10 mouse cellular contexts compared by ENCODE assay signal in genomic region chr6:126141472-126141871, GRCm38 (mm10). TPM values are rescaled to one million over a fixed set of nuclear protein-coding genes. Genes with fewer than 3 reads are reported as not detected.
DNase-seq lines count a peak whose midpoint lies in the region; ATAC-seq lines count a peak whose summit lies in the region.
"Had no signal": no experiment of that assay in that cellular context is flagged by ENCODE, and none has a peak within 500 bp of the region (broad histone marks: within the 10 kb centered on the region; RNA-seq: fewer than 3 reads in every experiment).

No protein-coding gene starts in this region.

- intact Hi-C loops in gastrocnemius, postnatal 36 days (cut with DNase I), result no loop called here

- ATAC-seq in embryonic facial prominence, embryonic 13.5 days (ENCODE audit: insufficient number of reproducible peaks, insufficient read depth, low FRiP score, low TSS enrichment, low read depth), result no peak
- ATAC-seq in inflammation-experienced regulatory T-cells, adult 6 months, result no peak

- H3K4me3 ChIP-seq in embryonic facial prominence, embryonic 13.5 days, result no peak overlapping the region
- H3K4me3 ChIP-seq in embryonic facial prominence, embryonic 10.5 days, result no peak overlapping the region
- H3K4me3 ChIP-seq: liver, embryonic 15.5 days had no signal

- peak overlapping the region; percentile 57; the same call in 1 of the 2 replicates for H3K27ac ChIP-seq in embryonic facial prominence, embryonic 13.5 days
- no peak overlapping the region for H3K27ac ChIP-seq in embryonic facial prominence, embryonic 10.5 days (replicated peaks)
- H3K27ac ChIP-seq: liver, embryonic 15.5 days had no signal

- peak overlapping the region; percentile 16; the same call in 1 of the 2 replicates for H3K4me2 ChIP-seq in embryonic facial prominence, embryonic 13.5 days
- H3K4me2 ChIP-seq: liver, embryonic 15.5 days had no signal

- DNase-seq in embryonic facial prominence, embryonic 10.5 days (ENCODE audit: low spot score), result no peak
- peak; percentile 35 to 38 for DNase-seq in gastrocnemius, postnatal 36 days
- DNase-seq in kidney, adult 8-10 months, result peak; percentile 55 to 65
- peak; percentile 72 for DNase-seq in lung, postnatal 36 days
- no peak for DNase-seq in right cerebral cortex, postnatal 36 days (ENCODE audit: low spot score in 2 of 2)
- DNase-seq in right cerebral cortex, postnatal 14 days, result no peak

- WGBS in embryonic facial prominence, embryonic 13.5 days, result 29% methylated on average over 13 of the region's 13 CpGs
- 75% methylated on average over 13 of the region's 13 CpGs for WGBS in embryonic facial prominence, embryonic 10.5 days

- H3K9me3 ChIP-seq in embryonic facial prominence, embryonic 13.5 days, result no peaks in the 10 kb centered on the region
- H3K9me3 ChIP-seq in embryonic facial prominence, embryonic 10.5 days, result no peaks in the 10 kb centered on the region
- H3K9me3 ChIP-seq: liver, embryonic 15.5 days had no signal

- H3K4me1 ChIP-seq in embryonic facial prominence, embryonic 13.5 days, result peaks cover 37% of the 10 kb centered on the region
- peaks cover 29% of the 10 kb centered on the region for H3K4me1 ChIP-seq in embryonic facial prominence, embryonic 10.5 days
- H3K4me1 ChIP-seq: liver, embryonic 15.5 days had no signal

- no peaks in the 10 kb centered on the region for H3K27me3 ChIP-seq in embryonic facial prominence, embryonic 13.5 days
- H3K27me3 ChIP-seq in embryonic facial prominence, embryonic 10.5 days (replicated peaks; ENCODE audit: low read depth, poor library complexity, severe bottlenecking), result no peaks in the 10 kb centered on the region
- H3K27me3 ChIP-seq: liver, embryonic 15.5 days had no signal

- H3K9ac ChIP-seq in embryonic facial prominence, embryonic 13.5 days, result 0 out of 2 replicates have a peak overlapping the region, but pooled peaks have one; percentile 21
- H3K9ac ChIP-seq: liver, embryonic 15.5 days had no signal

- H3K36me3 ChIP-seq in embryonic facial prominence, embryonic 13.5 days, result peaks cover 39% of the 10 kb centered on the region
- peaks cover 57% of the 10 kb centered on the region for H3K36me3 ChIP-seq in embryonic facial prominence, embryonic 10.5 days (replicated peaks)
- H3K36me3 ChIP-seq: liver, embryonic 15.5 days had no signal

RNA-seq across cellular contexts. Expression of gene Ntf3, which starts 25.2 kb away (rescaled TPM):
- polyA plus RNA-seq in embryonic facial prominence, embryonic 13.5 days (2015; fragmentation: Nextera tagmentation; extraction: Ambion mirVana), result 35.3 and 41.1 TPM in 2 replicates
- polyA plus RNA-seq in embryonic facial prominence, embryonic 10.5 days (2016; fragmentation: Nextera tagmentation; extraction: Ambion mirVana), result 19.4 and 19.9 TPM in 2 replicates
- total RNA-seq in gastrocnemius, postnatal 36 days (2021), result 1 to 10 TPM; 1.5 to 1.6 TPM
- polyA plus RNA-seq in inflammation-experienced regulatory T-cells, adult 6 months (2017; shearing (Covaris generic)), result not detected
- total RNA-seq: CH12.LX had no signal

Comparison
In these comparisons a context has a peak if more than half of its experiments do, and no peak if none do; other contexts are left out.
1. DNase-seq: peak in gastrocnemius, postnatal 36 days (2 of 2), kidney, adult 8-10 months (2 of 2) and lung, postnatal 36 days (single experiment); none in embryonic facial prominence, embryonic 10.5 days (single experiment), right cerebral cortex, postnatal 36 days (0 of 2) and right cerebral cortex, postnatal 14 days (single experiment).
2. RNA of gene Ntf3, which starts 25.2 kb away (polyA plus RNA-seq): 35.3 to 41.1 TPM in embryonic facial prominence, embryonic 13.5 days and 19.4 to 19.9 TPM in embryonic facial prominence, embryonic 10.5 days; not detected in inflammation-experienced regulatory T-cells, adult 6 months; every median in the first group is over 10 times any median in the second.